Mouse (Mus musculus): ENCODE measurements at regions not wholly inside any gene's neighbourhood (a gene's known extent, or its start where the extent isn't known, plus 50 kb on each side); places are given as distances from the start of the nearest gene placed in this dataset.
A peak's percentile ranks its signal among the peaks of the same experiment; 100 is the strongest.
"Not testable (repeated sequence)": the region's sequence is repeated elsewhere in the genome, so short reads cannot be mapped to it uniquely, and the experiment has no call there.

GRCm38 (mm10) chr9:51660908-51661874 lies 103.9 kb upstream of the Arhgap20 start:
- peak in 1 of 2 experiments; percentile 52 for DNase-seq (ENCODE audit: low spot score in 2 of 2)

GRCm38 (mm10) chr9:51661911-51662310 lies 103.2 kb upstream of the Arhgap20 start:
- no peak for DNase-seq (ENCODE audit: low spot score in 2 of 2)

GRCm38 (mm10) chr9:51664353-51664752 lies 100.8 kb upstream of the Arhgap20 start:
- DNase-seq (ENCODE audit: low spot score in 2 of 2): no peak

DNA sequence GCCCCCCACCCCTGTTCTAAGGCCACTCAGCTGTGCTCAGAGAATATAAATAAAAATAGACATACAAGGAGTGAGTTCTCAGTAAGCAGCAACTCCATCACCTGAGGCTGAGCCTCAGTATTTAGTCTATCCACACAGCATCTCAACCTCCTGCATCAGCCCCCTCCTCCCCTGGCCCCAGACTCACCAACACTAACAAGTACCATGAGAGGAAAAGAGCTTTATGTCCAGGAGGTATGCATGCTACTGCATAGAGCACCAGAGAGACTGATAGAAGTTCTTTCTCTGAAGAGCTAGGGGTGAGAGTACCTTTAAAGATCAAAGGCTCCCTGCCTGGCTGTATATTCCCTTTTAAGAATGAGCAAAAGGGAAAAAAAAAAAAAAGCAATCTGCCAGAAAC lies 100.3 kb upstream of the Arhgap20 start:
- no peak for DNase-seq (ENCODE audit: low spot score in 2 of 2)

- not testable (repeated sequence) for DNase-seq (ENCODE audit: low spot score in 2 of 2)
Observed at GRCm38 (mm10) chr9:51668976-51669375, 96.2 kb upstream of the Arhgap20 start.

DNA sequence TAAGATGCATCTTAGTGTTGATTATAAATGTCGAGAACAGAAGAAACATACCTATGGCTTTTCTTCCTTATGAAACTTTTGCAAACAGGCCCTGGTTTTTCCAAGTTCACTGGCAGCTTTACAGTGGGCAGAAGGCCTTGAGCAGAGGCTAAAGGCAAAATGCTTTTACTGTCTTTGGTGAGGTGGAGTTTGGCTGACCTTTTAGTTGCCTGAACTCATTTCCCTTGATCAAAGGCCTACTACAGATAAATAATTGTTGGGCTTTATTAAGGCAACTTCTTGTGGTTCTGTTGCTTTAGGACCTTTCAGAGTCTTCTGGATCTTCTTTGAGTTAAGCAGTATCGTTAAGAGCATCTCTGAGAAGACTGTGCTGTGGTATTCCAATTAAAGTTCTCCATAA lies 94.6 kb upstream of the Arhgap20 start:
- DNase-seq (ENCODE audit: low spot score in 2 of 2): no peak

DNA sequence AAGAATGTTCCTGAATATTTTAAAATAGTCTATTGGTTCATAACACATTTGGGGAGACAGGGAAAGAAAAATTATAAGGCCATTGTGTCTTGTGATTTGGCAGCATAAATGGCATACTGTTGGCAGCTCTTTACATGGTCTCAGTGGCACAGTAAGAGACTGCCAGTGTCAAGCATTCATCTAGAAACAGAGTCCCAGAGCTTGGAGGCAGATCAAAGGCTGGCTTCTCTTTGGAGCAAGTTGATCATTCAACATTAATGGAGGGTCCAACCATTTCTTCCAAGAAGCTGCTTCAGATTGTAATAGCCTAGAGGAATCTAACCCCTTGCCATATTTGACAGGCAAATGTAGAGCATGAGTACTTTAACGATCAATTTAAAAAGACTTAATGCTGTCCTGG lies 78.6 kb upstream of the Arhgap20 start:
- DNase-seq (ENCODE audit: low spot score in 2 of 2): no peak

DNA sequence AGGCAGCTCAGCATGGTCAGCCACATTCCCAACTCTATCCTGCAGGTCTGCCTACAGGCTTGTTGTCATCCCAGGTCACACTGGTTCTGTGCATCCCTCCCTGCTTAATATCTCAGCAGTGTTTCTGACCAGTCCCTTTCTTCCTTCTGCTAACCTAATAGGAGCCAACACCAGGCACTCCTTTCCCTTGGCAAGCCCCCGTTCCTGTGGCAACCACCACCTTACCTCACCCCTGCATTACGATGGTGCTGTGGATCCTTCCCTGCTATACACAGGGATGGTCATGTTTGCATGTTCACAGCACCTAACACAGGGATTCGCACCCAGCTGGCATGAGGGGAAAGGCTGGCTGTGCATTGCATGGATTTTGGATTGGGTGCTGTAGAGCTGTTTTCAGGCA lies 50.8 kb upstream of the Arhgap20 start:
- no peak for DNase-seq (ENCODE audit: low spot score in 2 of 2)
